Mouse (Mus musculus) intestine, embryonic 16.5 days (tissue): ENCODE results near the gene Ankrd28. TPM values are rescaled to one million over a fixed set of nuclear protein-coding genes. Genes with fewer than 3 reads are reported as not detected.
"Not testable (repeated sequence)": the region's sequence is repeated elsewhere in the genome, so short reads cannot be mapped to it uniquely, and the experiment has no call there.

Experiments used
- ATAC-seq: fragments of 200-750 bp; cut with Nextera tagmentation; 2 replicates; pipeline ENCODE4 v1.8.0; 2017; ENCODE audit warnings: moderate TSS enrichment, moderate library complexity
- H3K27ac ChIP-seq: fragments of 300-500 bp; sonication (generic); 2 replicates; pipeline ENCODE4 v1.5.1; 2014; ENCODE audit warnings: mild to moderate bottlenecking, low read length
- H3K27me3 ChIP-seq: fragments of 300-500 bp; sonication (generic); replicated peaks from 2 replicates; pipeline ENCODE4 v1.6.1; 2014; ENCODE audit warnings: low read length, control low read depth, mixed read lengths; ENCODE audit not compliant: control insufficient read depth, insufficient read depth
- H3K36me3 ChIP-seq: fragments of 300-500 bp; sonication (generic); 2 replicates; pipeline ENCODE4 v1.6.1; 2014; ENCODE audit warnings: low read length, control low read depth; ENCODE audit not compliant: control insufficient read depth, insufficient read depth
- H3K4me1 ChIP-seq: fragments of 300-500 bp; sonication (generic); 2 replicates; pipeline ENCODE4 v1.6.1; 2014; ENCODE audit warnings: low read length, control low read depth, mixed read lengths; ENCODE audit not compliant: control insufficient read depth, insufficient read depth
- H3K4me2 ChIP-seq: fragments of 300-500 bp; sonication (generic); 2 replicates; pipeline ENCODE4 v1.6.1; 2014; ENCODE audit warnings: low read depth, low read length, control low read depth
- H3K4me3 ChIP-seq: fragments of 300-500 bp; sonication (generic); 2 replicates; pipeline ENCODE4 v1.5.1; 2014; ENCODE audit warnings: mild to moderate bottlenecking, low read length
- H3K9ac ChIP-seq: fragments of 300-500 bp; sonication (generic); 2 replicates; pipeline ENCODE4 v1.6.1; 2014; ENCODE audit warnings: low read depth, low read length
- H3K9me3 ChIP-seq: fragments of 300-500 bp; sonication (generic); 2 replicates; pipeline ENCODE4 v1.6.1; 2016; ENCODE audit warnings: low read length, control low read depth; ENCODE audit not compliant: control insufficient read depth
- WGBS: fragments of 180-500 bp; shearing (Covaris S2); extraction: QIAGEN DNeasy Blood & Tissue Kit; methylation state at CpG from one replicate; pipeline ENCODE4 v1.1.7; 2014; 5-methylcytosine and 5-hydroxymethylcytosine counted together
- polyA plus RNA-seq: library from polyadenylated mRNA; unstranded; fragments of >200 nt; fragmentation: Nextera tagmentation; extraction: Ambion mirVana; gene quantifications from 2 replicates; pipeline ENCODE4 v1.2.1, GENCODE M21; 2015

Gene Ankrd28
- 5.1 and 5.4 TPM in 2 replicates for polyA plus RNA-seq

GRCm38 (mm10) chr14:31830571-31831369 lies at the start of gene Ankrd28:
Gene Ankrd28 (minus strand): TSS chr14:31830651.
- H3K4me1 ChIP-seq: peaks cover 3% of the 10 kb centered on the region; the same call in 1 of the 2 replicates
- under 1% methylated on average over 81 of the region's 81 CpGs for WGBS
- ATAC-seq: peak; percentile 98
- H3K9me3 ChIP-seq: no peaks in the 10 kb centered on the region
- H3K9ac ChIP-seq: peak within 1 kb of the TSS; percentile 86
- H3K36me3 ChIP-seq: no peaks in the 10 kb centered on the region
- peak within 1 kb of the TSS; percentile 89 for H3K4me3 ChIP-seq
- H3K4me2 ChIP-seq: peak within 1 kb of the TSS; percentile 87
- H3K27ac ChIP-seq: peak within 1 kb of the TSS; percentile 92
- H3K27me3 ChIP-seq: no peaks in the 10 kb centered on the region

DNA sequence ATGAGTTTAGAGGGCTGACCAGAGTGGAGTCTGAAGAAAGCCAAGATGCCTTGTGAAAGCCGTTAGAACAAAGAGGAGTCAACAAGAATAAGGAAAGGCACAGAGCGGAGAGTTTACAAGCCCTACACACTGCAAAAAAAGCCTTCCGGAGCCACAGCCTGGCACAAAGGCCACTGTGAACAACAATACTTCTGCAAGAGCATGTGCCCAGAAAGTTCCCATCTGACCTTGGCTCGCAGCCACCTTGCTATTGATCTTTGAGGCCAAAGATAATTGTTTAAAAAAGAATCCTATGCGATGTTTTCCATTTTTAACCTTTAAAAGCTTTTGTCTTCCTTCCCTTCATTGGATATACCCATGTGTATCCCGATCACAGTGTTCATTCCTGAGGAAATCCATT lies 49.0 kb upstream of the Ankrd28 start:
- no peak overlapping the region for H3K27ac ChIP-seq
- no peaks in the 10 kb centered on the region for H3K4me1 ChIP-seq
- no peak overlapping the region for H3K4me3 ChIP-seq
- no peak overlapping the region for H3K9ac ChIP-seq
- H3K27me3 ChIP-seq: no peaks in the 10 kb centered on the region
- no peaks in the 10 kb centered on the region for H3K9me3 ChIP-seq
- 80% methylated on average over 6 of the region's 6 CpGs for WGBS
- ATAC-seq: no peak
- H3K36me3 ChIP-seq: no peaks in the 10 kb centered on the region
- no peak overlapping the region for H3K4me2 ChIP-seq

DNA sequence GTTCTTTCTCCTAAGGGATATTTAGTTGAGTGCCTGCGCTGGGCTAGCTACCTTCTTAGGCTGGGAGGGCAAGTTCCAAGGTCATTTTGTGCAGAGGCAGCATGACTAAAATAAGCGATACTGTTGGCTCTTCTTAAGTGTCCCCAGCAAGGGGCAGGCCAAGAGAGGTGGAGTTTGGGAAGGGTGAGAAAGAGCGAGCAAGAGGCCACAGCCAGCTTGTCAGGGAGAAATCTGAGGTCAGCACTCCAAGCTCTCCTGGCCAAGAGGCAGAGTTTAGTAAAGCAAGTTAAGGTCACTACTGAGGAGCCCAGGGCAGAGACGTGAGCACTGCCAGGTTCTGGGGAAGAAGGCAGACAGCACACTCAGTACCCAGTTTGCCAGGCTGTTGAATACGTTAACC lies 41.7 kb upstream of the Ankrd28 start:
- no peak for ATAC-seq
- WGBS: 67% methylated on average over 5 of the region's 5 CpGs
- Histone ChIP-seq H3K9ac (no peak overlapping the region), H3K27ac (no peak overlapping the region), H3K36me3 (no peaks in the 10 kb centered on the region), H3K27me3 (no peaks in the 10 kb centered on the region), H3K4me1 (no peaks in the 10 kb centered on the region), H3K4me3 (no peak overlapping the region), H3K4me2 (no peak overlapping the region), H3K9me3 (no peaks in the 10 kb centered on the region)

DNA sequence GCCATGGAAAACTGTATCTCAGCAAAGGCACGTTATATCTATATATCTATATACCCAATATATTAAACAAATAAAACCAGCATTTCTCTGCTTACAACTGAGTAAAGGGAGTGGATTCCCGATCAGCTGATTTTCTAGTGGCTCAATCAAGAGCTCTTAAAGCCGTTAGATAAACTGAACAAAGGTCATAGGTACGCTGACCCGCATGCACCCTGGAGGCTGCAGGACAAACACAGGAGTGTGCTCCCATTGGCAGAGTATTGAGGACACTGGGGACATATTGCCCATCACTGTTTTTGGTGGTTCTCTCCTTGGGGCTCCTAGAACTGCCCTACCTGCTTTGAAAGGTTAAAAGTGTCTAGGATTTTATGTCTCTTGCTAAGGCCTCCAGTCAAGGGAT lies 40.0 kb upstream of the Ankrd28 start:
- Histone ChIP-seq H3K36me3 (no peaks in the 10 kb centered on the region), H3K4me2 (no peak overlapping the region), H3K9ac (no peak overlapping the region), H3K9me3 (0 out of 2 replicates have a peak, but pooled peaks cover 4% of the 10 kb centered on the region), H3K4me3 (no peak overlapping the region), H3K4me1 (no peaks in the 10 kb centered on the region), H3K27ac (no peak overlapping the region), H3K27me3 (no peaks in the 10 kb centered on the region)
- ATAC-seq: peak; percentile 42; the same call in 1 of the 2 replicates
- 55% methylated on average over 5 of the region's 5 CpGs for WGBS

DNA sequence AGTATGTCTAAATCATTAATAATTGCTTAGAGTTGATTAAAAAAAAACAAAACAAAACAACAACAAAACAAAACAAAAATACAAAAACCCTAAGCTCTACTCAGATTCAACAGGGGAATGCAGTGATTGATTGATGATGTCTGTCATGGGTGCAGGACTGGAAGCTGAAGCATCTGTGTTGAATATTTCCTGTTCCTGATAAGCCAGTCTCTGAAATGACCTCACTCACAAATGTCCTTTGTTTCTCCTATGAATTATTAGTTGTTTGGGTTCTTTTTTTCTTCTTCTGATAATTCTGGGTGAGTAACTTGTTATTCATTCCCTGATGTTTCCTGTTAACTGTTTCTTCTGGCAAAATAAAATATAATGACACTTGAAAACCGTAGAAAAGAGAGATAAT lies 38.1 kb upstream of the Ankrd28 start:
- WGBS: 65% methylated on average over 1 of the region's 1 CpGs
- no peak for ATAC-seq
- Histone ChIP-seq H3K4me2 (no peak overlapping the region), H3K9me3 (0 out of 2 replicates have a peak, but pooled peaks cover 4% of the 10 kb centered on the region), H3K27me3 (no peaks in the 10 kb centered on the region), H3K4me1 (no peaks in the 10 kb centered on the region), H3K27ac (no peak overlapping the region), H3K4me3 (no peak overlapping the region), H3K9ac (no peak overlapping the region), H3K36me3 (no peaks in the 10 kb centered on the region)

- H3K27ac ChIP-seq, ATAC-seq, H3K27me3 ChIP-seq, H3K4me2 ChIP-seq, H3K9ac ChIP-seq, H3K9me3 ChIP-seq, H3K36me3 ChIP-seq, H3K4me3 ChIP-seq, H3K4me1 ChIP-seq: not testable (repeated sequence)
- 93% methylated on average over 10 of the region's 10 CpGs for WGBS
Measured at GRCm38 (mm10) chr14:31866366-31866765, 35.9 kb upstream of the Ankrd28 start.

GRCm38 (mm10) chr14:31858679-31859078 lies 28.2 kb upstream of the Ankrd28 start:
- ATAC-seq: no peak
- no peaks in the 10 kb centered on the region for H3K27me3 ChIP-seq
- peaks cover 4% of the 10 kb centered on the region; the same call in 1 of the 2 replicates for H3K9me3 ChIP-seq
- no peaks in the 10 kb centered on the region for H3K4me1 ChIP-seq
- H3K4me3 ChIP-seq: no peak overlapping the region
- no peaks in the 10 kb centered on the region for H3K36me3 ChIP-seq
- H3K4me2 ChIP-seq: no peak overlapping the region
- no peak overlapping the region for H3K27ac ChIP-seq
- H3K9ac ChIP-seq: no peak overlapping the region
- 92% methylated on average over 2 of the region's 2 CpGs for WGBS

DNA sequence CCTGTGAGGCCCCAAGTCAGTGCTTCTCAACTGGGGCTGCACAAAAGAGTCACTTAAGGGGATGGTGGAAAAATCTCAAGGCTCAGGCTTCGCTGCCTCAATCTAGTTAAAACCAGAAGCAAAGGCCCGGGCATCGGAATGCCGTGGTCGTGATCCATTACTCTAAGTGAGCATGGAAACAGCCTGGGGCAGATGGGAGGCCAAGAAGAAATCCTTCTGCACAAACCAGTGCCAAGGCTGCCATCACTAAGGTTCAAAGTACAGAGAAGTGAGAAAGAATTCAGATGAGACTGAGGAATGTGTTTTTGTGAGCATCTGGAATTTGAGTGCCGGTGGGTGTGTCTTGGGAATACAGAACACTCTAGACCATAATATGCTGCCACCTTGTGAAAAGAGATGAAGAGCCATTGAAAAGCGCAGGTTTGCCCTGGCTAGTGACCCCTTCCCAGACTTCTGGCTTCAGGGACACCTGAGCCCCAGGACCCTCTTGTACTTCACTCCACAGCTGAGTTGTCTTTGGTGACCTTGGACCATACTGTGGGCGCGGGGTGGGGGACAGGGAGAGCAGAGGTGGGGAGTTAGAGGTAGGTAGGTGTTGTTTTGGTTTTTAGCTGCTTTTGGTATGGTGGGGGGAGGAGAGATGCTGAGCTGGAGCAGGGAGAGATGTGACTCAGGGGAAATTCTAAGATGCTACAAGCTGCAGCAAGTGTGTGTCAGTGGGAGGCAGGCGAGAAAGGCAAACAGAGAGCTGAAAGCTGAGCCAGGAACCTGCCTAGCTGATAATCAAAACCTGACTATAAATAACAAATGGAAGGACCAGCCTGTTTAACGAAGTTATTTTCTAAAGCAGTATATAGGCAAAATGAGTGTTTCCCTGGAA lies 26.9 kb upstream of the Ankrd28 start:
- H3K4me3 ChIP-seq: no peak overlapping the region
- H3K9ac ChIP-seq: no peak overlapping the region
- no peaks in the 10 kb centered on the region for H3K36me3 ChIP-seq
- peaks cover 4% of the 10 kb centered on the region; the same call in 1 of the 2 replicates for H3K9me3 ChIP-seq
- ATAC-seq: no peak
- H3K27me3 ChIP-seq: no peaks in the 10 kb centered on the region
- no peaks in the 10 kb centered on the region for H3K4me1 ChIP-seq
- no peak overlapping the region for H3K4me2 ChIP-seq
- 72% methylated on average over 11 of the region's 11 CpGs for WGBS
- no peak overlapping the region for H3K27ac ChIP-seq

- ATAC-seq: no peak
- Histone ChIP-seq H3K27ac (no peak overlapping the region), H3K4me3 (no peak overlapping the region), H3K36me3 (no peaks in the 10 kb centered on the region), H3K9ac (no peak overlapping the region), H3K4me1 (no peaks in the 10 kb centered on the region), H3K9me3 (no peaks in the 10 kb centered on the region), H3K27me3 (no peaks in the 10 kb centered on the region), H3K4me2 (no peak overlapping the region)
- 63% methylated on average over 5 of the region's 5 CpGs for WGBS
Measured at GRCm38 (mm10) chr14:31856007-31856406, 25.6 kb upstream of the Ankrd28 start.
